ENCODE assay signal across 14 mouse cellular contexts in genomic region chr16:32114406-32114805, GRCm38 (mm10). TPM values are rescaled to one million over a fixed set of nuclear protein-coding genes. Genes with fewer than 3 reads are reported as not detected.
DNase-seq lines count a peak whose midpoint lies in the region; ATAC-seq and TF ChIP-seq lines count a peak whose summit lies in the region.
"Had no signal": no experiment of that assay in that cellular context is flagged by ENCODE, and none has a peak within 500 bp of the region (broad histone marks: within the 10 kb centered on the region; RNA-seq: fewer than 3 reads in every experiment).

No protein-coding gene starts in this region.

- peaks cover 3% of the 10 kb centered on the region; the same call in 1 of the 2 replicates for H3K36me3 ChIP-seq in limb, embryonic 15.5 days
- peaks cover 13% of the 10 kb centered on the region for H3K36me3 ChIP-seq in limb, embryonic 10.5 days
- no peaks in the 10 kb centered on the region for H3K36me3 ChIP-seq in ES-Bruce4 (ENCODE audit: control insufficient read depth, insufficient read depth, low read length, poor library complexity, severe bottlenecking)
- H3K36me3 ChIP-seq in hindbrain, embryonic 13.5 days: peaks cover 8% of the 10 kb centered on the region
- H3K36me3 ChIP-seq: G1E had no signal

- WGBS in limb, embryonic 15.5 days: 84% methylated on average over 10 of the region's 10 CpGs
- 83% methylated on average over 10 of the region's 10 CpGs for whole genome bisulfite sequencing in limb, embryonic 10.5 days
- 84% methylated on average over 10 of the region's 10 CpGs for WGBS in hindbrain, embryonic 13.5 days

- no peak for ATAC-seq in limb, embryonic 15.5 days (ENCODE audit: insufficient number of reproducible peaks, low FRiP score, low TSS enrichment, low read depth)
- no peak for ATAC-seq in hindbrain, embryonic 13.5 days (ENCODE audit: low FRiP score)
- ATAC-seq in CD4-positive, CD25-positive, alpha-beta regulatory T cell, adult 4 months: no peak

- H3K4me2 ChIP-seq in limb, embryonic 15.5 days: no peak overlapping the region
- no peak overlapping the region for H3K4me2 ChIP-seq in hindbrain, embryonic 13.5 days
- H3K4me2 ChIP-seq: midbrain, embryonic 11.5 days had no signal

- no peak for DNase-seq in gastrocnemius, adult 2 months
- DNase-seq in gastrocnemius, postnatal 4 days (ENCODE audit: low spot score in 2 of 2): no peak
- DNase-seq in limb, embryonic 10.5 days (ENCODE audit: low spot score): no peak
- DNase-seq: gastrocnemius, postnatal 10 days; retina, postnatal 1 day had no signal

- no peak overlapping the region for H3K4me3 ChIP-seq in gastrocnemius, adult 2 months
- H3K4me3 ChIP-seq in limb, embryonic 15.5 days: no peak overlapping the region
- H3K4me3 ChIP-seq in limb, embryonic 10.5 days: no peak overlapping the region
- no peak overlapping the region for H3K4me3 ChIP-seq in ES-Bruce4 (ENCODE audit: low read depth, low read length)
- no peak overlapping the region for H3K4me3 ChIP-seq in brown adipose tissue, adult 24 weeks (ENCODE audit: insufficient read depth, low read depth, low read length)
- no peak overlapping the region for H3K4me3 ChIP-seq in hindbrain, embryonic 13.5 days
- H3K4me3 ChIP-seq: kidney, embryonic 15.5 days; neural tube, embryonic 15.5 days had no signal

- no peaks in the 10 kb centered on the region for H3K27me3 ChIP-seq in limb, embryonic 15.5 days
- H3K27me3 ChIP-seq in limb, embryonic 10.5 days (ENCODE audit: low read depth, poor library complexity, severe bottlenecking): no peaks in the 10 kb centered on the region
- H3K27me3 ChIP-seq in ES-Bruce4 (ENCODE audit: control insufficient read depth, insufficient read depth, low read length, poor library complexity, severe bottlenecking): no peaks in the 10 kb centered on the region
- no peaks in the 10 kb centered on the region for H3K27me3 ChIP-seq in hindbrain, embryonic 13.5 days
- H3K27me3 ChIP-seq: kidney, embryonic 15.5 days; neural tube, embryonic 15.5 days had no signal

- TF ChIP-seq CTCF in gastrocnemius, adult 2 months (IDR thresholded peaks at IDR 0.05): no peak
- no peak for TF ChIP-seq CTCF in ES-Bruce4 (IDR thresholded peaks at IDR 0.05; ENCODE audit: low read depth, low read length)

- H3K9ac ChIP-seq in limb, embryonic 15.5 days: no peak overlapping the region
- H3K9ac ChIP-seq in ES-Bruce4 (ENCODE audit: low read depth, poor library complexity, severe bottlenecking): peak overlapping the region; percentile 83; the same call in 1 of the 2 replicates
- no peak overlapping the region for H3K9ac ChIP-seq in hindbrain, embryonic 13.5 days
- H3K9ac ChIP-seq: kidney, embryonic 15.5 days; neural tube, embryonic 15.5 days had no signal

- H3K4me1 ChIP-seq in limb, embryonic 15.5 days: peaks cover 6% of the 10 kb centered on the region
- H3K4me1 ChIP-seq in limb, embryonic 10.5 days: no peaks in the 10 kb centered on the region
- H3K4me1 ChIP-seq in ES-Bruce4 (ENCODE audit: control insufficient read depth, insufficient read depth, low read length): peaks cover 4% of the 10 kb centered on the region
- peaks cover 3% of the 10 kb centered on the region; the same call in 1 of the 2 replicates for H3K4me1 ChIP-seq in brown adipose tissue, adult 24 weeks (ENCODE audit: control insufficient read depth, insufficient read depth, insufficient read length, low read length)
- no peaks in the 10 kb centered on the region for H3K4me1 ChIP-seq in hindbrain, embryonic 13.5 days (replicated peaks)

- TF ChIP-seq EP300 in ES-Bruce4 (IDR thresholded peaks at IDR 0.05; ENCODE audit: insufficient read depth, low read depth, low read length): no peak

- H3K27ac ChIP-seq in gastrocnemius, adult 2 months: peak overlapping the region; percentile 67
- H3K27ac ChIP-seq in limb, embryonic 15.5 days: peak overlapping the region; percentile 33; the same call in 1 of the 2 replicates
- H3K27ac ChIP-seq in limb, embryonic 10.5 days: no peak overlapping the region
- no peak overlapping the region for H3K27ac ChIP-seq in ES-Bruce4 (ENCODE audit: insufficient read depth, low read length)
- H3K27ac ChIP-seq in brown adipose tissue, adult 24 weeks (replicated peaks; ENCODE audit: low read depth, low read length): peak overlapping the region; percentile 79
- no peak overlapping the region for H3K27ac ChIP-seq in hindbrain, embryonic 13.5 days
- H3K27ac ChIP-seq: kidney, embryonic 15.5 days; neural tube, embryonic 15.5 days had no signal

- no peak for TF ChIP-seq POLR2A in ES-Bruce4 (IDR thresholded peaks at IDR 0.05; ENCODE audit: insufficient read depth, low read length)

- no peaks in the 10 kb centered on the region for H3K9me3 ChIP-seq in limb, embryonic 15.5 days
- H3K9me3 ChIP-seq in limb, embryonic 10.5 days (replicated peaks): no peaks in the 10 kb centered on the region
- no peaks in the 10 kb centered on the region for H3K9me3 ChIP-seq in ES-Bruce4 (replicated peaks; ENCODE audit: control insufficient read depth, insufficient read depth, low read length, poor library complexity, severe bottlenecking)
- no peaks in the 10 kb centered on the region for H3K9me3 ChIP-seq in hindbrain, embryonic 13.5 days
- H3K9me3 ChIP-seq: G1E; kidney, embryonic 15.5 days; neural tube, embryonic 15.5 days had no signal

- intact Hi-C loops in gastrocnemius, adult 2 months (cut with DNase I): loop anchor here (2.0 kb wide), 1 partner anchor 384 kb away; no protein-coding TSS in a partner anchor

RNA-seq across cellular contexts. Expression of gene Cep19, which starts 14.8 kb away (rescaled TPM):
- 1 to 10 TPM; 8.3 to 8.4 TPM for total RNA-seq in gastrocnemius, adult 2 months (2021)
- 1 to 10 TPM; 8.0 TPM for total RNA-seq in gastrocnemius, postnatal 4 days (2021)
- 23.1 and 25.5 TPM in 2 replicates for polyA plus RNA-seq in limb, embryonic 15.5 days (2015; fragmentation: Nextera tagmentation; extraction: Ambion mirVana)
- 36.6 and 39.5 TPM in 2 replicates for polyA plus RNA-seq in limb, embryonic 10.5 days (2016; fragmentation: Nextera tagmentation; extraction: Ambion mirVana)
- polyA plus RNA-seq in ES-Bruce4 (2011; ENCODE audit: insufficient read depth, insufficient read length, low read depth, missing spikeins): 12.7 and 13.0 TPM in 2 replicates
- polyA plus RNA-seq in brown adipose tissue, adult 24 weeks (2012; ENCODE audit: insufficient read depth, insufficient read length, missing spikeins): 13.5 and 14.1 TPM in 2 replicates
- 48.4 and 52.0 TPM in 2 replicates for polyA plus RNA-seq in hindbrain, embryonic 13.5 days (2015; fragmentation: Nextera tagmentation; extraction: Ambion mirVana)
- 10 to 100 TPM; 35.0 to 37.8 TPM for polyA plus RNA-seq in CD4-positive, CD25-positive, alpha-beta regulatory T cell, adult 4 months (2017; shearing (Covaris generic))

RNA-seq across cellular contexts. Expression of gene Pigx, which starts 14.9 kb away (rescaled TPM):
- total RNA-seq in gastrocnemius, adult 2 months (2021): 10 to 100 TPM; 11.3 to 12.6 TPM
- total RNA-seq in gastrocnemius, postnatal 4 days (2021): 10 to 100 TPM; 21.5 to 22.9 TPM
- polyA plus RNA-seq in limb, embryonic 15.5 days (2015; fragmentation: Nextera tagmentation; extraction: Ambion mirVana): 83.1 and 89.3 TPM in 2 replicates
- 147 and 150 TPM in 2 replicates for polyA plus RNA-seq in limb, embryonic 10.5 days (2016; fragmentation: Nextera tagmentation; extraction: Ambion mirVana)
- polyA plus RNA-seq in ES-Bruce4 (2011; ENCODE audit: insufficient read depth, insufficient read length, low read depth, missing spikeins): 69.1 and 69.2 TPM in 2 replicates
- polyA plus RNA-seq in brown adipose tissue, adult 24 weeks (2012; ENCODE audit: insufficient read depth, insufficient read length, missing spikeins): 25.2 and 38.3 TPM in 2 replicates
- polyA plus RNA-seq in hindbrain, embryonic 13.5 days (2015; fragmentation: Nextera tagmentation; extraction: Ambion mirVana): 131 and 132 TPM in 2 replicates
- 100 to 1,000 TPM; 108 to 131 TPM for polyA plus RNA-seq in CD4-positive, CD25-positive, alpha-beta regulatory T cell, adult 4 months (2017; shearing (Covaris generic))

RNA-seq across cellular contexts. Expression of gene Pak2, which starts 35.3 kb away (rescaled TPM):
- total RNA-seq in gastrocnemius, adult 2 months (2021): 10 to 100 TPM; 13.3 to 15.8 TPM
- 10 to 100 TPM; 36.2 to 38.1 TPM for total RNA-seq in gastrocnemius, postnatal 4 days (2021)
- polyA plus RNA-seq in limb, embryonic 15.5 days (2015; fragmentation: Nextera tagmentation; extraction: Ambion mirVana): 32.5 and 33.9 TPM in 2 replicates
- polyA plus RNA-seq in limb, embryonic 10.5 days (2016; fragmentation: Nextera tagmentation; extraction: Ambion mirVana): 35.8 and 38.1 TPM in 2 replicates
- polyA plus RNA-seq in ES-Bruce4 (2011; ENCODE audit: insufficient read depth, insufficient read length, low read depth, missing spikeins): 76.8 and 81.0 TPM in 2 replicates
- 23.1 and 24.3 TPM in 2 replicates for polyA plus RNA-seq in brown adipose tissue, adult 24 weeks (2012; ENCODE audit: insufficient read depth, insufficient read length, missing spikeins)
- polyA plus RNA-seq in hindbrain, embryonic 13.5 days (2015; fragmentation: Nextera tagmentation; extraction: Ambion mirVana): 35.3 and 36.2 TPM in 2 replicates
- polyA plus RNA-seq in CD4-positive, CD25-positive, alpha-beta regulatory T cell, adult 4 months (2017; shearing (Covaris generic)): 10 to 100 TPM; 65.2 to 77.0 TPM

RNA-seq across cellular contexts. Expression of gene Nrros, which starts 51.0 kb away (rescaled TPM):
- total RNA-seq in gastrocnemius, adult 2 months (2021): 1 to 10 TPM; 1.6 TPM
- 10 to 100 TPM; 13.3 to 15.2 TPM for total RNA-seq in gastrocnemius, postnatal 4 days (2021)
- polyA plus RNA-seq in limb, embryonic 15.5 days (2015; fragmentation: Nextera tagmentation; extraction: Ambion mirVana): 21.3 and 23.0 TPM in 2 replicates
- polyA plus RNA-seq in limb, embryonic 10.5 days (2016; fragmentation: Nextera tagmentation; extraction: Ambion mirVana): 7.5 and 9.7 TPM in 2 replicates
- polyA plus RNA-seq in ES-Bruce4 (2011; ENCODE audit: insufficient read depth, insufficient read length, low read depth, missing spikeins): 0.61 and 1.1 TPM in 2 replicates
- 3.3 and 6.0 TPM in 2 replicates for polyA plus RNA-seq in brown adipose tissue, adult 24 weeks (2012; ENCODE audit: insufficient read depth, insufficient read length, missing spikeins)
- 7.3 and 8.8 TPM in 2 replicates for polyA plus RNA-seq in hindbrain, embryonic 13.5 days (2015; fragmentation: Nextera tagmentation; extraction: Ambion mirVana)
- polyA plus RNA-seq in CD4-positive, CD25-positive, alpha-beta regulatory T cell, adult 4 months (2017; shearing (Covaris generic)): 10 to 100 TPM; 61.7 to 77.0 TPM

Comparison
In these comparisons a context has a peak if more than half of its experiments do, and no peak if none do; other contexts are left out.
1. H3K27ac ChIP-seq: peak in gastrocnemius, adult 2 months (single experiment), limb, embryonic 15.5 days (single experiment) and brown adipose tissue, adult 24 weeks (single experiment); none in limb, embryonic 10.5 days (single experiment), ES-Bruce4 (single experiment) and hindbrain, embryonic 13.5 days (single experiment).